Mouse (Mus musculus) B cell, adult 2 months (primary cell): ENCODE results near the gene Ptpn3.

Experiments
- DNase-seq, 2 experiments: peaks; one replicate each; pipeline ENCODE4 v3.0.0; 2022

Ptpn3 gene

DNA sequence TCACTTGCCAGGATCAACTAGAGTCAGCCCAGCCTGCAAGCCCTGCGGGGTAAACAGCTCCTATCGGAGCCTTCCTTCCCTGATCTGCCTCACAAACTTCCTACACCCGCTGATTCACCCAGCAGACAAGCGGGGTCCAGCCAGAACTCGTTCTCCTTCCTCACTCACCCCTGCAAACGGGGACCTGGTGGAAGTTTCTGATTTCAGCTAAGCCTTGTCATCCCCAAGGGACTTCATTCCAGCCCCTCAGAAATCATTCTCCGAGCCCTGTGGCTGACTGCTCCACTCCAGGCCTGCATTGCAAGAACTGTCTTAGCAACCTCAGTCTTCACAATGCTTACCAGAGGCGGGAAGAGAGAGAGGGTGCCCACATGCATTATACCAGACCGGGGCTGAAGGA is 39.8 kb downstream of the Ptpn3 start:
- DNase-seq: no peak

DNA sequence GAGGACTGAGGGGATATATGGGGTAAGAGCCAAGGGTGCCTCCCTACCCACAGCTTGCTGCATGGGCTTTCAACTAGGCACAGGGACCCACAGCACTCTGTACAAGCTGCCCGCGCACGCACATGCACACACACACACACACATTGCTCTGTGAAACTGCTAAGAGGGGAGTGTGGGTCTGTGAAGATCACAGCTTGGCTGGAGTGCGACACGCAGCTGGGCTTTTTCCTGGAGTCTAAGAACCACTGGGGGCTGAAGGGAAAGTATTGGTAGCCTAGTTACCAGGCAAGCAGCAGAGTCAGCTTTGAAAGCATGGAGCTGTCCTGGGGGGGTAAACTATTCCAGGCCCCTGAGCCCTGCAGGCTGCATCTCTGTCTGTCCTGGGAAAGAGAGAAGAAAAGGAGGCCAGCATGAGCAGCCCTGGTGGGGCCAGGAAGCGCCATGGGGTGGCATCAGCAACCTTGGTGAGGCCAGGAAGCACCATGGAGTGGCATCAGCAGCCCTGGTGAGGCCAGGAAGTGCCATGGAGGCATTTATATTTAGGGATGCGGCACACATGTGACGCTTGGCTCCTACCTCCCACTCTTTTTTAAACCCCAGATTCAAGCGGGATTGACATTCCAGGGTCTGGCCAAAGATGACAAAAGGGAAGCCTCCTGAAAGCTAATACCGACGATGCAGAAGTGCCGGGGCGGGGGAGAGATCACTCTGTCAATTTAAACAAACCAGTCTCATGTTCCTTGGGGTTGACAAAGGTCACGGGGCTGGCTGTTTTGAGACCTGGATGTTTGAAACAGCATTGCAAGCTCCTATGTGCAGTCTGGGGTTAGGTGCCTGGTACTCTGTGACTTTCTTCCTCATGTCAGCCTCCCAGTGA is 43.2 kb downstream of the Ptpn3 start:
- DNase-seq: no peak

DNA sequence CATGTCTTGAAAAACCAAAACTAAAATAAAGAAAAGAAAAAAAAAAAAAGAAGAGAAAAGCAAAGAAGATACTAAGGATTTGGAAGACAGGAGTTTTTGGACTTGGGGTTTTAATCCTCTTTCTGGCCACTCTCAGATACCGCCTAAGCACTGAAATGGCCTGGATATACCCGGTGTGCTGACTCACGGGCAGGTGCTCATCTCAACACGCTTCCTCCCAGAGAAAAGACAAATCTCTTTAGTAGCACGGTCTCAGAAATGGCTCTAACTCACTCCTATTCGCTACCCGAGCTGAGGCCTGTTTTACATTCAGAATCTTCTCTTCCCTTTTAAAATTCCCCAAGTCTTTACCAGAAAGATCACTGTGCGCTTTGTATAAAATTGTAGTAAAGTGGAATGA is 44.2 kb downstream of the Ptpn3 start:
- DNase-seq: no peak

DNA sequence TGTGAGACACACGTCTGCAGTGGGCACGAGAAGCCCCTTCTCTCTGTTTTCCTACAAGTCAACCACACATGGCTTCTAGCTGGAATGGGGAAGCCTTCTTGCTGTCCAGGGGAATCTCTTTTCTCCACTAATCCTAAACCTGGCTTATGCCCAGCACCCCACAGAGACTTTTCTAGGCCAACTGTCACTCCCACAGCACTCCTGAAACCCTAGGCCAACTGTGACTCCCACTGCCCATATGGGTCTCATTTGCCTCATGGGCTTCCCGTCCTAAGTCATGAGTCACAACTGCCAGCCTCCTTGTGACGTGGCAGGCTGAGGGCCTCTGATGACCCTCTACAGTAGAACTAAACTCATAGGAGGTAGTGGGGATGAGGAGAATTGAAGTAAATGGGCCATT is 44.9 kb downstream of the Ptpn3 start:
- no peak for DNase-seq

DNA sequence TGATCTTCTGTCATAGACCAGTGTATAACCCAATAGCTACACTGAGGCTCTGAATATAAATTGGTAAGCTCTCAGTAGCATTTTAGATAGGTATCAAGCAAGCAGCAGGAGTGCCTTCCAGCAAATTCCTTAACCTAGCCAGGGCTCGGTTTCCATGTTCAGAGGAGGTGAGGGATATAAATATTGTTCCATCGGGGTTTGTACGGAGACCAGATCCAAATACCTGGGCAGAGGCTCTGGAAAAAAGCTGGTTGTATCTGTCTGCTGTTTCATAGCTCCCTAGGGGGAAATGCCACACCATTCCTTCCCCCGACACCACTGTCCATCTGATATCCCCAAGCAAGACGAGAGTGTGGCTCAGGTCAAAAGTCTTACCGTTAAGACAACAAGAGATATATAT is 47.2 kb downstream of the Ptpn3 start:
- no peak for DNase-seq

DNA sequence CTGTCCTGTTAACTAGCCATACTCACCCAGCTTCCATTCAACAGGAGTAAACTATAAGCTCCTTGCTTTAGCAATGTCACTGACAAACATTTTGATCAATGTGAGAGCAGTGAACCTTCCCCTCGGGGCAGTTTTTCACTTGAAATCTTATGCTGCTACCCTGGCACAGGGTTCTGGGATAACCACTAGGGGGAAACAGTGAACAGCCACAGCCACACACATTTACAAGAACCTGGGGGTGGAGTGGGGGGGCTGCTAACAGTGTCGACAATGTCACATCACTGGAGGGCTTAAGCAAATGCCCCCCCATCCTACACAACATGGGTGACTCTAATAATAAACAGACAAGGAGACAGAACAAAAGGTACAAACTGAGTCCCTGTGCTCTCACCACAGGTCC is 51.0 kb downstream of the Ptpn3 start:
- DNase-seq: no peak

DNA sequence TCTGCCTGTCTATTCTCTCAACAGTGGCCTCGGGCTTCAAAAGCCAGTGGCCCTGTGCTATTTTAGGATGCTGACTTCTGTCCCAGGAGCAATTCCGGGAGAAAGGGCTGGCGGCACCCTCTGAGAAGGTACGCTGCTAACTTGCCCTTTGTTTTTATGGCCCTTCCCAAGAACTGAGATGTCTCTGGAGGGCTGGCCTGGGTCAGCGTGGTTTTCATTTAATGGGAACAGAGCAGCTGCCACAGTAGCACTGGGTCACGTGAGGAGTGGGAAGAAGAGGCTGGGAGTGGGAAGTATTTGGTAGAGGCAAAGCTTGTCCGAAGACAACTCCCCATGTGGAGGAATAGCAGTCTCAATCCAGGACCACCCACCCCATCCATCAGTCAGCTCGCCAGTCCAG is 52.5 kb downstream of the Ptpn3 start:
- no peak for DNase-seq

DNA sequence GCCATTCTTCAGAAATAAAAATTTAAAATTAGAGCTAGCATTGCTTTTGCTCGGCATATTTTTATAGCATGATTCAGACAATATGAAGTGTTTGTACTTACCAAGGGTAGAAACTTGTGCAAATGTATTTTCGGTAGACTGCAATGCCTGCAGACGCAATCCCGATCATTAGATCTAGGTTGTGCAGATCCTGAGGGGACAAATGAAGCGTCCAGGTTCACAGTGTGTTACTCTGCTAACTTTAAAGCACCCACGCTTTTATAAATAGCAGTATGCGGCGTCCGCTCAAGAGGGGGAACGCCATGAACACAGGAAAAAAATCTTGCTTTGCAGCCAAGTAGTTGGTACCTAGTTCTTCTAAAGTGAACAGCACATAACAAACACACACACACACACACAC is 56.8 kb downstream of the Ptpn3 start:
- no peak for DNase-seq

DNA sequence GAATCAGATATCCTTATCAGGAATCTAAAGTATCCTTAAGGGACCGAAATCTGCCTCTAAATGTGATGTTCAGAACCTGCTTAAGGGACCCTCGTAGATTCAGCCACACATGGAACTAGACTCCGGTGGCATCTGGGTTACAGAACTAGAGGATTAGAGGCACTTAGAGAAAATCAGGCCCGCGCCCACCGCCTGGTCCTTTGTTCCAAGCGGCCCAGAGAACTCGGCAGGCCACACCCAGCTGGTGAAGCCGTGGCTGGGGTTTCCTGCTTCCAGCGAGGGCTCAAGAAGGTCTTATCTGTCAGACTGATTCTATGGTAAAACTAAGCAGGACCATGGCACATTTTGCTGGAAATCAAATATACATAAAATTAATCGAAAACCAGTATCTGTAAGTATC is 58.3 kb downstream of the Ptpn3 start:
- DNase-seq: no peak

DNA sequence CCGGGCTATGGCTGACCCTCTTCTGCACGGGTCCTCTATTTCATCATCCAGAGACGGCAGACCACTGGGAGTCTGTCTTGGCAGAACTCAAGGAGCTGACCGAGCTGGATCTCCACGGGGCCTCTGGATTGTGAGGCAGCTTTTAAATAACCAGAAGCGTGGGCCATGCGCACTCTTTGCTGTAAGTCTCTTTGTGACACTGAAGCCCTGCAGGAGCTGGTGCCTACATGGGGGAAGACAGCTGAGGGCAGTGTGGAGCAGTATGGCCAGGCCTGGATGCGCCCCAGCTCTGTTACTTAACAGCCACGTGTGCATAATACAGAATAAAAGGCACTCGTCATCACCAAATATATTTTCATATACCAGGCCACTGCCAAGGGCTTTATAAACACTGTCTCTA is 60.7 kb downstream of the Ptpn3 start:
- no peak for DNase-seq

DNA sequence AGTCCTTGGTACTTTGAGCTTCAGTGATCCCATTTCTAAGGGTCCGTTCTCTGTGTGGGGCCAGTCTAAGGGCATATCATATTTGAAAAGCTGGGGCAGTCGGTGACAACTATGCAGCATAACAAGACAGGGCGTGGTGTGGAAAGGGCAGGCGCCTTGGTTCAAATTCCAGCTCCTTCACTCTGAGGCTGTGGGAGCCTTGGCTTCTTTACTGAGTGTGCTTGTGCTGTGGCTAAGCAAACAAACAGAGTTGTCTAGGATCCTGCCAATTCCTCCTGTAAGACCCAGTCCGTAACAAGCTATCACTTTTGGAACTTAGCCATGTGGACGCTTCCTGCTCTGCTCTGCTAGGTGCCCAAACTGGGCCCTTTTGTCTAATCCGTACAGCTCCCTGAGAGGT is 61.5 kb downstream of the Ptpn3 start:
- DNase-seq: no peak

DNA sequence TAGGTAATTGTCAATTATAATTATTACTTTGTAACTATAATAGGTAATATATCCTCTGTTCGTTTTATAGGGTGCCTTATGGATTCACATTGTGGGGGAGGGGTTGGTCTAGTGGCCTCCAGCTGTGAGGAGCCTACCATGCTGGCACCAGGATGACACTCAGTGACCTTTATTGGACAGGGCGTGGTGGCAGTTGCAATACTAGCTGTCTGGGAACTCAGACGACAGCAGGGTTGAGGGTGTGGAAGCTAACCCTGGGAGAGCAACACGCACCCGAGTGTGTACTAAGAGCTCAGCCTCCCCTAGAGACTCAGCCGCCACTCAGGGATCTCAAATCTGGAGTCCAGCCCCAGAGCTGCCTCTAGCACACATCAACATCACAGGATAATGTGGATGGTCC is 62.5 kb downstream of the Ptpn3 start:
- no peak for DNase-seq

DNA sequence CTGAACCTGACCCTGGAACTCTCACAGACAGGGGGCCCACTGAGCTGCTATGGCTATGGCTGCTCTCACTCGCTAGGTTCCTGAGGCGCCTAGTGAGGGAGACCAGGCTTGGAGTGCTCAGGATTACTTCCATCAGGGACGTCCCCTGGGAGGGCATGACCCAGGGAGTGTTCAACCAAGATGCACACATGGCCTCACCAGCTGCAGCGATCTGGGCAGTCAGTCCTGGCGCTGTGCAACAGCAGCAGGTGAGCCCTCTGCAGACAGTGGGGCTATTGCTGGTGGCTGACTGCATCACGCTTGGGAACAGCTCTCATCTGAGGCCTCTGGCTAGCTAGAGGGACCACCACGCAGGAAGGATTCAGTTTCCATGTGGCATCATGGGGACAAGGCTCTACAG is 63.5 kb downstream of the Ptpn3 start:
- DNase-seq: no peak

DNA sequence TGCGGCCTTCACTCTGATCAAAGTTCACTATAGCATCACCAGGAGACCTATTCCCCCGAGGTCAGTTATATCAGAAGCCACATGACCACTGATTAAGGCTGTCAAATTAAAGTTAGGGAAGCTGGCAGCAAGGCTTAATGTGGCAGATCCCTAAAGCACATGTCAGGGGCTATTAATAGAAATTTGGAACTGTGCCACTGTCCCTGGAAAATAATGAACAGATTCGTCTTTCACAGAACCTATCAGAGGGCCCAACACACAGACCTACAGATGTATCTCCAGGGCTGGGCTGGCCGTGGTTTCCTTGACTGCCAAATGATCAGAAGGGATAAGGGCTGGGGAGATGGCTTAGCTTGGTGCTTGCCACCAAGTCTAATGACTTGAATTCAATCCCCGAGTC is 65.1 kb downstream of the Ptpn3 start:
- no peak for DNase-seq

DNA sequence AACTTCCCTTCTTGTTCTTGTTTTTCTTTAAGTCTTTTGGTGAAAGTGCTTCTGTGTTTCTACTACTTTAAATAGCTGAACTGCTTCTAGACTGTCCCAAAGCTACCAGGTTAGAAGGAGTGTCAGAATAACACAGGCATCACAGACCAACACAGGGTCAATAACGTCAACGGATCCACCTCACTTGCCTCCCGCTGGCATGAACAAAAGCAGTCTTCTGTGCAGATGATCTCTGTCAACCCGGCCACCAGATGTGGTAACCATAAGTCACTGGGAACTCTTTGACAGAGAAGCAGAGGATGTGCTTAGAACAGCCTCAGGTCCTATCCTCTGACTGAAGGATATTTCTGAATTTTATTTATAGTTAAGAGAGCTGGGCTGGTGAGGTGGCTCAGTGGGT is 65.9 kb downstream of the Ptpn3 start:
- DNase-seq: no peak

DNA sequence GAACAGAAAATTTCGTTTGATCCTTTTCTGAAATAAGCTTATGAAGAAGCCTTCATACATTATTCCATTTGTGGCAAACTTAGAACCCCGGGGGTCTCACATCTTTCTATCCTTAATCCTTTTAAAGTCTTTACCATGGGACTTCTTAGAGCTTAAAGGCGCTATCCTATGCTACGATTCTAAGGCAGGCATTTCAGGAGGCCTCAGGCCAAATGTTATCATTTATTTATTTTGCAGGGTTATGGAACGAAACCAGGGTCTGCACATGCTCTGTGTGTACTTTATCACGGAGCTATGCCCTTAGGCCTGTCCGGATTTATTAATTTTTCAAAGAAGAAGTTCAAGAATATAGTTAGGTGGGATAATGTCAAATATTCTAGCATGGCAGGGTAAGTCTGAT is 67.3 kb downstream of the Ptpn3 start:
- DNase-seq: no peak

DNA sequence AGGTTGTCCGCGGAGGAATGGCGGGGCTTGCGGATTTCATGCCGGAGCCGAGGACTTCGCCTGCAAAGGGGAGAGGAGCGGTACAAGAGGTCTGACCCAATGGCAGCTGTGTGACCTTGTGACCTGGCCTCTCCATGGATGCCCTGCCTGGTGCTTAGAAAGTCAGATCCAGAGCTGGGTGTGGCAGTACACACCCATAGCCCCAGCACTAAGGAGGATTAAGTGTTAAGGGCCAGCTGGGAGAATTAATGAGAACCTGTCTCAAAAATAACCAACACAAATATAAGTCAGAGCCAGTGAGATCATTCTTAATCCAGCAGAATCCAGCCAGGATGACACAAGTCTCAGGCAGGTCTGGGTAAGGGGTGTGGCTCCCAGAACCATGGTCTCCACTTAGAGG is 69.2 kb downstream of the Ptpn3 start:
- DNase-seq: no peak

DNA sequence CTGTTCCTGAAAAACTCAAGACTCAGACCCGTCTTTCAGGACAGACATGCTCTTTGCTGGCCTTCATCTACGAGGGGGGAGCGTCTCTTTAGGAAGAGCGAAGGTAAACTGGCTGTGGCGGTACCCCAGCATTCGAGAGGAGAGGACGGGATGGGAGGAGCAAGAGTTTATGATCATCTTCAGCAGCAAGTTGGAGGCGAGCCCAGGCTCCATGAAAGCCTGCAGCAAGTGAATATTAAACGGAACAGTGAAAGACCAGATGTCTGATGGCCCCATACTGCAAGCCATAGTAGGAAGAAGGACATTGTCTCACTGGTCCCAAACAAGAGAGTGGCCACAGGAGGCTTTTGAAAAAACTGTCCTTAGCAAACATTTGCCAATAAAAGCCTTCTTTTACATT is 70.3 kb downstream of the Ptpn3 start:
- no peak for DNase-seq

DNA sequence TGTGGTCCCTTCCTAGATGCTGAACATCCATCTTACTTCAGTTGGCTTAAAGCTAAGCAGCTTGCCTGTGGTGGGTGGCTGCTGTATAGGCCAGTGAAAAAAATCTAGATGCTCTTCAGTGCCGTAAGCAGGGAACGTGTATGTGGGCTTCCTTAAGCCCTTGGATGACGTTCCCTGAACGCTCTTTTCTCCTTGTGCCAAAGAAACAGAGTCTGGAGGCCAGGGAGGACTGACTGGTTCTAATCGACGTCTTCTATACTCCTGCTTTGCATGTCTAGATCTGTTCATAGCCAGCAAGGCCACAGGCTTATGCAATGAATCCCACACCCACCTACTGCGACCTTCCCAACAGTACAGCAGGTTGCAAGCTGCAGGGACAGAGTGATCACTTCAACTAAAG is 71.3 kb downstream of the Ptpn3 start:
- DNase-seq: no peak

DNA sequence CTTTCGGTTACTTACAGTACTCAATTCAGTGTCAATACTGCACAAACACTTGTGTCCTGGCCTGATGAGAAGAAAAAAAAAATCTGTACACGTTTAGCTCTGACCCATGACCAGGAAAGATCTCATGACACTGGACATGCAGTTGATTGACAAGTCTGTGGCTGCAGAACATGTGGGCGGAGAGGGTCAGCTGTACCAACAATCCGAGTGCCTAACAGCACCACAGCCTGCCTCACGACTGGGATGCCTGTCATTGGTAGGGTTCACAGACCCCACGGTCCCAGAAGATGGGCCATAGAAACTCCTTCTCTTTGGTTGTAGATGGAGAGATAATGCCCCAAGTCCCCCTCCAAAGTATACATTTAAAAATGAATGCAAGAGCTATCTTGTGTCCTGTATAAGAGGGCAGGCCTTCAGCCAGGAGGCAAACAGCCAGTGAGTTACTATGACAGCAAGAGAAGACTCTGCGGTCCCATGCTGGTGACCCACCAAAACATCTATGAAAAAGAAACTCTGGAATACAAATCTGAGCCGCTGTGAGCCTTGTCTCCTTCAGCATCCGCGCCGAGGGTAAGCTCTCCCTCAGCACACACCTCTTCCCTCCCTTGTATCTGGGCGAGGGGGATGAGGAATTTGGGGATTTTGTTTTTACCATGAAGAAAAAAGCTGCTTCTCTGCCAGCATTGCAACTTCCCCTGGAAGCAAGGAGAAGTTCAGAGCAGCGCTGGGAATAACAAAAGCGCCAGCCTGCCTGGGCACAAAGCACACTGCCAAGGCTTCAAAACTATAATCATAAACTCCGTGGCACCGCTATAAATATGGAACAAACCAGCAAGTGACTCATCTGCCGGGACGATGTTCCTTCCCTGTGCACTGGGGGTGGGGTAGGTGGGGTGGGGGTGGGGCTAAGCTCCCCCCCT is 72.8 kb downstream of the Ptpn3 start:
- DNase-seq: no peak

DNA sequence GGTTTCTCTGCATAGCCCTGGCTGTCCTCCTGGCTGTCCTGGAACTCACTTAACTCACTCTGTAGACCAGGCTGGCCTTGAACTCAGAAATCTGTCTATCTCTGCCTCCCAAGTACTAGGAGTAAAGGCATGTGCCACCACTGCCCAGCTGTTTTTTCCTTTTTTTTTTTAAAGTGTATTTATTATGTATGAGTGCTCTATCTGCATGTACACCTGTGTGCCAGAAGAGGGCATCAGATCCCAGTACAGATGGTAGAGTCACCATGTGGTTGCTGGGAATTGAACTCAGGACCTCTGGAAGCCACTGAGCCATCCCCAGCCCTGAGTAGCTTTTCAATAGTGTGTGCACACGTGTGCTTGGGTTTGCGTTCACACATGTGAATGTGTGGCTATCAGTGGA is 76.9 kb downstream of the Ptpn3 start:
- DNase-seq: no peak

DNA sequence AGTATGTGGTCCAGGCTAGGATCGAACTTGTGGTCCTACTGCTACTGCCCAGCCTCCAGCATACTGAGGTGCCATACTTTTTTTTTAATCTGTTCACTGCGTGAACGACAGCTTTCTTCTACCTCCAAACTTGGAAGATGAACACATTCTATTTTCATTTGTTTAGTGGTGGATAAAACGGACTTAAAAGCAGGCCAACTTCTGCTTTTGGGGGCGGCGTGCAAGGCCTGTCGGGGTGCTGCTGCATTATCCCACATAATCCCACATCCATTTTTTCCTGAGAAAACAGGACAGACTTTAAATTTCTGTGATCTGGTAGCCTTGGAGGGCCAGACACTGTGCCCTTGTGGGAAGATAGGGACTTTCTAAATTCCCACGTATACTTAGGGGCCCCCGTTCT is 83.9 kb downstream of the Ptpn3 start:
- DNase-seq: no peak

DNA sequence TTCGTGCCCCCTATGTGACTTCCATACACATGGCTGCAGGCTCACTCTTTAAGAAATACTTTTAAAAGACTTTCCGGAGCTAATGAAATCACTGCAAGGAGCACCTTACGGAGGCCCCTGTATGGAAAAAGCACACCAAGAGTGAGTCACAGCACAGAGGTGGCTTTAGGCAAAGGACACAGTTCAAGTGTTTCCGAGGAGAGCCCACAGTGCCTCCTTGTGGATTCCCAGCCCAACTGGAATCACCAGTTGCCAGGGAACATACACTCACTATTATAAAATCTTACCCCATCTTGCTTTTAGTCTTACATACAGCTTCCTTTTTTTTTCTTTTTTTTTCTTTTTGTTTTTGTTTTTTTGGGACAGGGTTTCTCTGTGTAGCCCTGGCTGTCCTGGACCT is 85.1 kb downstream of the Ptpn3 start:
- no peak for DNase-seq

DNA sequence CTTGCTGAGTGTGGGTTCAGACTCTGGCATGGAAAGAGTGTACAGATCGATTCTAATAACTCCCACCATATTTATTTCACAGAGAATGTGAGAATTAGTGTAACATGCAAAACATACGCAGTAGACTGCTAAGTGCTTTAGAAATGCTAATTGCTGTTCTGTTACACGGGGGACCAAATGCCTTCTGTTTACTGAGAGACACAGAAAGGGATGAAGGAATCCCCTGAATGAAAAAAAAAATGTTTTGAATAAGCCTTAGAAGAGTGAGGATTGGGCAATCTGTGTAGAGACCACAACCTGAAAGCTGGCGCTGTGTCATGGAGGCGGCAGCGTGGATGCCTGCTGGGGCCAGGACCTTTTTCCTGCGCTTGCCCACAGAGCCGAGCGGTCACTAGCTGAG is 86.8 kb downstream of the Ptpn3 start:
- DNase-seq: no peak
